Mouse (Mus musculus) heart, embryonic 15.5 days (tissue): ENCODE data around the gene Tpp2. TPM values are rescaled to one million over a fixed set of nuclear protein-coding genes. Genes with fewer than 3 reads are reported as not detected.

Source experiments
- ATAC-seq: fragments of 200-750 bp; cut with Nextera tagmentation; replicated peaks from 2 replicates; pipeline ENCODE4 v1.8.0; 2017; ENCODE audit warnings: low read depth, moderate TSS enrichment; ENCODE audit not compliant: insufficient number of reproducible peaks, insufficient read depth, low FRiP score
- H3K27ac ChIP-seq: fragments of 300-500 bp; sonication (generic); 2 replicates; pipeline ENCODE4 v1.5.1; 2015; ENCODE audit warnings: mild to moderate bottlenecking, inconsistent platforms
- H3K27me3 ChIP-seq: fragments of 300-500 bp; sonication (generic); 2 replicates; pipeline ENCODE4 v1.6.1; 2015; ENCODE audit warnings: inconsistent platforms
- H3K36me3 ChIP-seq: fragments of 300-500 bp; sonication (generic); 2 replicates; pipeline ENCODE4 v1.6.1; 2015; ENCODE audit warnings: mild to moderate bottlenecking, inconsistent platforms
- H3K4me1 ChIP-seq: fragments of 300-500 bp; sonication (generic); replicated peaks from 2 replicates; pipeline ENCODE4 v1.6.1; 2015; ENCODE audit warnings: inconsistent platforms
- H3K4me2 ChIP-seq: fragments of 300-500 bp; sonication (generic); 2 replicates; pipeline ENCODE4 v1.6.1; 2015; ENCODE audit warnings: inconsistent platforms, mild to moderate bottlenecking, moderate library complexity
- H3K4me3 ChIP-seq: fragments of 300-500 bp; sonication (generic); 2 replicates; pipeline ENCODE4 v1.5.1; 2015; ENCODE audit warnings: mild to moderate bottlenecking, inconsistent platforms
- H3K9ac ChIP-seq: fragments of 300-500 bp; sonication (generic); 2 replicates; pipeline ENCODE4 v1.6.1; 2015; ENCODE audit warnings: mild to moderate bottlenecking, inconsistent platforms
- H3K9me3 ChIP-seq: fragments of 300-500 bp; sonication (generic); replicated peaks from 2 replicates; pipeline ENCODE4 v1.6.1; 2016; ENCODE audit warnings: inconsistent platforms
- WGBS: fragments of 180-500 bp; shearing (Covaris S2); methylation state at CpG from one replicate; pipeline ENCODE4 v1.1.7; 2015; ENCODE audit warnings: mixed read lengths; 5-methylcytosine and 5-hydroxymethylcytosine counted together
- polyA plus RNA-seq: library from polyadenylated mRNA; unstranded; fragments of >200 nt; fragmentation: Nextera tagmentation; extraction: Ambion mirVana; gene quantifications from 2 replicates; pipeline ENCODE4 v1.2.1, GENCODE M21; 2015

The Tpp2 gene
- polyA plus RNA-seq, 1 experiment from 2014 or later: 43.9 TPM

- Histone ChIP-seq H3K4me1 (peaks cover 16% of the 10 kb centered on the region), H3K36me3 (peaks cover 22% of the 10 kb centered on the region), H3K4me3 (no peak overlapping the region), H3K27me3 (no peaks in the 10 kb centered on the region), H3K27ac (no peak overlapping the region), H3K4me2 (no peak overlapping the region), H3K9me3 (no peaks in the 10 kb centered on the region), H3K9ac (no peak overlapping the region)
- no peak for ATAC-seq
- WGBS: 79% methylated on average over 1 of the region's 1 CpGs
Observed at GRCm38 (mm10) chr1:43939310-43939709, 5.9 kb downstream of the Tpp2 start.

GRCm38 (mm10) chr1:43941476-43942217 lies 8.2 kb downstream of the Tpp2 start:
- Histone ChIP-seq H3K4me1 (peaks cover 4% of the 10 kb centered on the region), H3K27me3 (no peaks in the 10 kb centered on the region), H3K36me3 (peaks cover 26% of the 10 kb centered on the region), H3K4me2 (no peak overlapping the region), H3K9ac (no peak overlapping the region), H3K9me3 (no peaks in the 10 kb centered on the region), H3K4me3 (no peak overlapping the region), H3K27ac (no peak overlapping the region)
- WGBS: 90% methylated on average over 7 of the region's 7 CpGs
- no peak for ATAC-seq

GRCm38 (mm10) chr1:43942814-43943213 lies 9.4 kb downstream of the Tpp2 start:
- peaks cover 26% of the 10 kb centered on the region for H3K36me3 ChIP-seq
- H3K4me1 ChIP-seq: no peaks in the 10 kb centered on the region
- no peak overlapping the region for H3K4me2 ChIP-seq
- H3K27ac ChIP-seq: no peak overlapping the region
- no peaks in the 10 kb centered on the region for H3K9me3 ChIP-seq
- no peaks in the 10 kb centered on the region for H3K27me3 ChIP-seq
- no peak overlapping the region for H3K4me3 ChIP-seq
- no peak overlapping the region for H3K9ac ChIP-seq
- WGBS: 81% methylated on average over 2 of the region's 2 CpGs
- no peak for ATAC-seq

GRCm38 (mm10) chr1:43953679-43954078 lies 20.2 kb downstream of the Tpp2 start:
- Histone ChIP-seq H3K4me2 (no peak overlapping the region), H3K9ac (no peak overlapping the region), H3K27ac (no peak overlapping the region), H3K4me1 (no peaks in the 10 kb centered on the region), H3K27me3 (no peaks in the 10 kb centered on the region), H3K9me3 (no peaks in the 10 kb centered on the region), H3K4me3 (no peak overlapping the region), H3K36me3 (peaks cover 40% of the 10 kb centered on the region)
- no peak for ATAC-seq
- WGBS: 90% methylated on average over 3 of the region's 3 CpGs

GRCm38 (mm10) chr1:43964381-43964780 lies 30.9 kb downstream of the Tpp2 start:
- H3K4me3 ChIP-seq: no peak overlapping the region
- no peaks in the 10 kb centered on the region for H3K4me1 ChIP-seq
- peaks cover 42% of the 10 kb centered on the region for H3K36me3 ChIP-seq
- WGBS: 88% methylated on average over 4 of the region's 4 CpGs
- no peaks in the 10 kb centered on the region for H3K9me3 ChIP-seq
- no peaks in the 10 kb centered on the region for H3K27me3 ChIP-seq
- no peak overlapping the region for H3K4me2 ChIP-seq
- ATAC-seq: no peak
- H3K9ac ChIP-seq: no peak overlapping the region
- no peak overlapping the region for H3K27ac ChIP-seq

- WGBS: 92% methylated on average over 4 of the region's 4 CpGs
- Histone ChIP-seq H3K36me3 (peaks cover 34% of the 10 kb centered on the region), H3K4me1 (no peaks in the 10 kb centered on the region), H3K4me3 (no peak overlapping the region), H3K4me2 (no peak overlapping the region), H3K27ac (no peak overlapping the region), H3K9ac (no peak overlapping the region), H3K27me3 (no peaks in the 10 kb centered on the region), H3K9me3 (no peaks in the 10 kb centered on the region)
- no peak for ATAC-seq
Observed at GRCm38 (mm10) chr1:43966756-43967155, 33.3 kb downstream of the Tpp2 start.

- H3K4me2 ChIP-seq: no peak overlapping the region
- 79% methylated on average over 3 of the region's 3 CpGs for WGBS
- no peak overlapping the region for H3K9ac ChIP-seq
- H3K4me1 ChIP-seq: no peaks in the 10 kb centered on the region
- H3K27ac ChIP-seq: no peak overlapping the region
- no peaks in the 10 kb centered on the region for H3K9me3 ChIP-seq
- no peak overlapping the region for H3K4me3 ChIP-seq
- H3K36me3 ChIP-seq: peaks cover 39% of the 10 kb centered on the region
- ATAC-seq: no peak
- no peaks in the 10 kb centered on the region for H3K27me3 ChIP-seq
Observed at GRCm38 (mm10) chr1:43969361-43969760, 35.9 kb downstream of the Tpp2 start.

GRCm38 (mm10) chr1:43971089-43971488 lies 37.6 kb downstream of the Tpp2 start:
- H3K27me3 ChIP-seq: no peaks in the 10 kb centered on the region
- no peak overlapping the region for H3K9ac ChIP-seq
- H3K9me3 ChIP-seq: no peaks in the 10 kb centered on the region
- no peaks in the 10 kb centered on the region for H3K4me1 ChIP-seq
- no peak for ATAC-seq
- H3K4me2 ChIP-seq: no peak overlapping the region
- no peak overlapping the region for H3K27ac ChIP-seq
- 74% methylated on average over 3 of the region's 3 CpGs for WGBS
- no peak overlapping the region for H3K4me3 ChIP-seq
- peaks cover 40% of the 10 kb centered on the region for H3K36me3 ChIP-seq

GRCm38 (mm10) chr1:43996914-43997589 lies 63.6 kb downstream of the Tpp2 start:
- WGBS: 94% methylated on average over 4 of the region's 4 CpGs
- peaks cover 72% of the 10 kb centered on the region for H3K36me3 ChIP-seq
- no peak overlapping the region for H3K9ac ChIP-seq
- H3K27me3 ChIP-seq: no peaks in the 10 kb centered on the region
- no peak for ATAC-seq
- H3K4me3 ChIP-seq: no peak overlapping the region
- H3K4me2 ChIP-seq: no peak overlapping the region
- H3K9me3 ChIP-seq: no peaks in the 10 kb centered on the region
- H3K27ac ChIP-seq: no peak overlapping the region
- no peaks in the 10 kb centered on the region for H3K4me1 ChIP-seq

GRCm38 (mm10) chr1:44004513-44004912 lies 71.1 kb downstream of the Tpp2 start:
- no peaks in the 10 kb centered on the region for H3K27me3 ChIP-seq
- no peak for ATAC-seq
- no peak overlapping the region for H3K4me2 ChIP-seq
- 94% methylated on average over 2 of the region's 2 CpGs for WGBS
- H3K9me3 ChIP-seq: no peaks in the 10 kb centered on the region
- no peaks in the 10 kb centered on the region for H3K4me1 ChIP-seq
- no peak overlapping the region for H3K27ac ChIP-seq
- H3K4me3 ChIP-seq: no peak overlapping the region
- H3K9ac ChIP-seq: no peak overlapping the region
- peaks cover 41% of the 10 kb centered on the region for H3K36me3 ChIP-seq

- WGBS: 85% methylated on average over 2 of the region's 2 CpGs
- Histone ChIP-seq H3K36me3 (no peaks in the 10 kb centered on the region), H3K4me1 (no peaks in the 10 kb centered on the region), H3K27ac (no peak overlapping the region), H3K27me3 (no peaks in the 10 kb centered on the region), H3K4me3 (no peak overlapping the region), H3K9me3 (no peaks in the 10 kb centered on the region), H3K4me2 (no peak overlapping the region), H3K9ac (no peak overlapping the region)
- ATAC-seq: no peak
Observed at GRCm38 (mm10) chr1:44015556-44015955, 82.1 kb downstream of the Tpp2 start.

GRCm38 (mm10) chr1:44019934-44020333 lies 86.5 kb downstream of the Tpp2 start, which contains the start of gene Mettl21c:
Gene Mettl21c, minus strand, starts transcription at chr1:44020034.
- Histone ChIP-seq H3K4me3 (no peak within 1 kb of the TSS), H3K4me2 (no peak within 1 kb of the TSS), H3K9me3 (no peaks in the 10 kb centered on the region), H3K4me1 (no peaks in the 10 kb centered on the region), H3K27me3 (no peaks in the 10 kb centered on the region), H3K9ac (no peak within 1 kb of the TSS), H3K36me3 (no peaks in the 10 kb centered on the region), H3K27ac (no peak within 1 kb of the TSS)
- ATAC-seq: no peak
